Mouse (Mus musculus) monocyte, adult 2 months (primary cell): Measurements from ENCODE around the gene Cdon.

Experiments used
- DNase-seq, 2 experiments: peaks; one replicate each; pipeline ENCODE4 v3.0.0; 2022; ENCODE audit warnings: low spot score in 2 of 2, low read depth in 1 of 2

Gene Cdon

GRCm38 (mm10) chr9:35435565-35435964 lies 14.6 kb downstream of the Cdon start:
- DNase-seq = no peak

GRCm38 (mm10) chr9:35438286-35439061 lies 17.5 kb downstream of the Cdon start:
- DNase-seq = no peak

- DNase-seq = no peak
Observed at GRCm38 (mm10) chr9:35439062-35439442, 18.1 kb downstream of the Cdon start.

GRCm38 (mm10) chr9:35439754-35440153 lies 18.8 kb downstream of the Cdon start:
- no peak for DNase-seq

GRCm38 (mm10) chr9:35442476-35442875 lies 21.5 kb downstream of the Cdon start:
- no peak for DNase-seq

- no peak for DNase-seq
Observed at GRCm38 (mm10) chr9:35443618-35444511, 22.9 kb downstream of the Cdon start.

GRCm38 (mm10) chr9:35444512-35444886 lies 23.6 kb downstream of the Cdon start:
- DNase-seq = no peak

GRCm38 (mm10) chr9:35446916-35447315 lies 26.0 kb downstream of the Cdon start:
- no peak for DNase-seq

- DNase-seq = no peak
Observed at GRCm38 (mm10) chr9:35453311-35453710, 32.4 kb downstream of the Cdon start.

- no peak for DNase-seq
Observed at GRCm38 (mm10) chr9:35459594-35459993, 38.7 kb downstream of the Cdon start.

GRCm38 (mm10) chr9:35467264-35467817 lies 46.4 kb downstream of the Cdon start:
- no peak for DNase-seq

- no peak for DNase-seq
Observed at GRCm38 (mm10) chr9:35468913-35469312, 48.0 kb downstream of the Cdon start.

GRCm38 (mm10) chr9:35474104-35474724 lies 53.3 kb downstream of the Cdon start:
- no peak for DNase-seq

- DNase-seq = no peak
Observed at GRCm38 (mm10) chr9:35475394-35475793, 54.5 kb downstream of the Cdon start.

- no peak for DNase-seq
Observed at GRCm38 (mm10) chr9:35479456-35479855, 58.5 kb downstream of the Cdon start.

GRCm38 (mm10) chr9:35482014-35482898 lies 61.3 kb downstream of the Cdon start:
- DNase-seq = no peak

- DNase-seq = no peak
Observed at GRCm38 (mm10) chr9:35483949-35484348, 63.0 kb downstream of the Cdon start.

- no peak for DNase-seq
Observed at GRCm38 (mm10) chr9:35486616-35487015, 65.7 kb downstream of the Cdon start.

- no peak for DNase-seq
Observed at GRCm38 (mm10) chr9:35488496-35488895, 67.6 kb downstream of the Cdon start.

GRCm38 (mm10) chr9:35491109-35491866 lies 70.4 kb downstream of the Cdon start:
- DNase-seq = no peak
